ENCODE assay signal across 9 mouse cellular contexts in genomic region chr15:101976023-101976422, GRCm38 (mm10). TPM values are rescaled to one million over a fixed set of nuclear protein-coding genes. Genes with fewer than 3 reads are reported as not detected.
A peak's percentile ranks its signal among the peaks of the same experiment; 100 is the strongest.
DNase-seq lines count a peak whose midpoint lies in the region; ATAC-seq and TF ChIP-seq lines count a peak whose summit lies in the region.
"Had no signal": no experiment of that assay in that cellular context is flagged by ENCODE, and none has a peak within 500 bp of the region (broad histone marks: within the 10 kb centered on the region; RNA-seq: fewer than 3 reads in every experiment).

No protein-coding gene starts in this region.

- WGBS in embryonic facial prominence, embryonic 12.5 days, result 46% methylated on average over 5 of the region's 5 CpGs
- WGBS in heart, postnatal 0 days, result 83% methylated on average over 5 of the region's 5 CpGs
- 21% methylated on average over 5 of the region's 5 CpGs for WGBS in liver, embryonic 14.5 days (ENCODE audit: insufficient replicate concordance)
- WGBS in stomach, embryonic 14.5 days, result 49% methylated on average over 5 of the region's 5 CpGs

- DNase-seq in G1E (ENCODE audit: low spot score), result peak; percentile 61
- DNase-seq in heart, postnatal 0 days (ENCODE audit: low spot score), result no peak
- DNase-seq in liver, embryonic 14.5 days (ENCODE audit: low read depth in 3 of 3, low spot score in 3 of 3), result peak; percentile 55 to 57 (median 56)
- DNase-seq in right cerebral cortex, postnatal 10 days (ENCODE audit: low spot score in 2 of 2), result no peak
- no peak for DNase-seq in embryo, embryonic 9.5 days (ENCODE audit: extremely low spot score)
- DNase-seq in cerebellum, postnatal 14 days, result no peak

- H3K36me3 ChIP-seq in G1E (replicated peaks), result no peaks in the 10 kb centered on the region
- H3K36me3 ChIP-seq in embryonic facial prominence, embryonic 12.5 days, result no peaks in the 10 kb centered on the region
- no peaks in the 10 kb centered on the region for H3K36me3 ChIP-seq in heart, postnatal 0 days (replicated peaks; ENCODE audit: control insufficient read depth, insufficient read depth, low read length)
- no peaks in the 10 kb centered on the region for H3K36me3 ChIP-seq in liver, embryonic 14.5 days (replicated peaks; ENCODE audit: control insufficient read depth, insufficient read depth, low read depth)
- no peaks in the 10 kb centered on the region for H3K36me3 ChIP-seq in stomach, embryonic 14.5 days (ENCODE audit: control insufficient read depth, insufficient read depth, low read length)

- H3K27ac ChIP-seq in embryonic facial prominence, embryonic 12.5 days, result peak overlapping the region; percentile 18; the same call in 1 of the 2 replicates
- peak overlapping the region; percentile 79 for H3K27ac ChIP-seq in heart, postnatal 0 days (ENCODE audit: low read depth)
- H3K27ac ChIP-seq in liver, embryonic 14.5 days, result peak overlapping the region; percentile 80
- H3K27ac ChIP-seq in stomach, embryonic 14.5 days (ENCODE audit: low read length), result peak overlapping the region; percentile 92

- H3K4me1 ChIP-seq in G1E (ENCODE audit: insufficient read depth, low read depth, low read length), result peaks cover 54% of the 10 kb centered on the region
- H3K4me1 ChIP-seq in embryonic facial prominence, embryonic 12.5 days, result peaks cover 28% of the 10 kb centered on the region
- H3K4me1 ChIP-seq in heart, postnatal 0 days (ENCODE audit: control insufficient read depth, insufficient read depth), result peaks cover 15% of the 10 kb centered on the region
- H3K4me1 ChIP-seq in liver, embryonic 14.5 days (replicated peaks; ENCODE audit: control insufficient read depth in 2 of 2, insufficient read depth in 2 of 2, low read length in 1 of 2), result peaks cover 46 to 49% of the 10 kb centered on the region in 2 experiments
- H3K4me1 ChIP-seq in stomach, embryonic 14.5 days (ENCODE audit: control insufficient read depth, insufficient read depth, low read length), result peaks cover 35% of the 10 kb centered on the region

- H3K4me3 ChIP-seq in G1E (ENCODE audit: low read depth, low read length), result no peak overlapping the region
- no peak overlapping the region for H3K4me3 ChIP-seq in embryonic facial prominence, embryonic 12.5 days
- no peak overlapping the region for H3K4me3 ChIP-seq in heart, postnatal 0 days (ENCODE audit: low read depth, low read length)
- H3K4me3 ChIP-seq in liver, embryonic 14.5 days (ENCODE audit: insufficient read depth in 1 of 2, low read depth in 2 of 2, low read length in 2 of 2), result no peak overlapping the region
- H3K4me3 ChIP-seq in stomach, embryonic 14.5 days (ENCODE audit: low read depth, low read length), result no peak overlapping the region

- H3K27me3 ChIP-seq in G1E (ENCODE audit: insufficient read depth, low read length), result peaks cover 13% of the 10 kb centered on the region
- 0 out of 2 replicates have a peak, but pooled peaks cover 9% of the 10 kb centered on the region for H3K27me3 ChIP-seq in embryonic facial prominence, embryonic 12.5 days
- peaks cover 7% of the 10 kb centered on the region; the same call in 1 of the 2 replicates for H3K27me3 ChIP-seq in heart, postnatal 0 days (ENCODE audit: control insufficient read depth, insufficient read depth, low read length)
- H3K27me3 ChIP-seq in liver, embryonic 14.5 days (ENCODE audit: control insufficient read depth, insufficient read depth, low read length), result no peaks in the 10 kb centered on the region
- no peaks in the 10 kb centered on the region for H3K27me3 ChIP-seq in stomach, embryonic 14.5 days (ENCODE audit: control insufficient read depth, insufficient read depth, low read length)

- peak; percentile 57 for ATAC-seq in G1E (ENCODE audit: extremely low read depth, insufficient number of reproducible peaks, low FRiP score, poor library complexity, severe bottlenecking)
- ATAC-seq in embryonic facial prominence, embryonic 12.5 days (ENCODE audit: insufficient number of reproducible peaks, insufficient read depth, low FRiP score, low TSS enrichment), result no peak
- no peak for ATAC-seq in heart, postnatal 0 days (ENCODE audit: insufficient read depth, low read depth)
- peak; percentile 50 for ATAC-seq in liver, embryonic 14.5 days (ENCODE audit: insufficient read depth)
- ATAC-seq in stomach, embryonic 14.5 days (ENCODE audit: insufficient number of reproducible peaks, insufficient read depth, low FRiP score, low read depth), result peak; percentile 26; the same call in 1 of the 2 replicates

- H3K4me2 ChIP-seq in embryonic facial prominence, embryonic 12.5 days (replicated peaks), result no peak overlapping the region
- no peak overlapping the region for H3K4me2 ChIP-seq in heart, postnatal 0 days (ENCODE audit: low read depth, low read length)
- H3K4me2 ChIP-seq in liver, embryonic 14.5 days (ENCODE audit: low read depth), result peak overlapping the region; percentile 87
- H3K4me2 ChIP-seq in stomach, embryonic 14.5 days (replicated peaks; ENCODE audit: low read depth, low read length), result no peak overlapping the region

- no peak for TF ChIP-seq EP300 in heart, postnatal 0 days (IDR thresholded peaks at IDR 0.05; ENCODE audit: low read depth)
- TF ChIP-seq EP300 in liver, embryonic 14.5 days (IDR thresholded peaks at IDR 0.05; ENCODE audit: low read depth), result no peak

- H3K9ac ChIP-seq in embryonic facial prominence, embryonic 12.5 days, result no peak overlapping the region
- no peak overlapping the region for H3K9ac ChIP-seq in heart, postnatal 0 days (replicated peaks; ENCODE audit: low read depth, low read length)
- H3K9ac ChIP-seq in liver, embryonic 14.5 days (replicated peaks), result 0 out of 2 replicates have a peak overlapping the region, but pooled peaks have one; percentile 10
- no peak overlapping the region for H3K9ac ChIP-seq in stomach, embryonic 14.5 days (replicated peaks; ENCODE audit: low read depth, low read length)

- H3K9me3 ChIP-seq in G1E (replicated peaks), result no peaks in the 10 kb centered on the region
- H3K9me3 ChIP-seq in embryonic facial prominence, embryonic 12.5 days, result no peaks in the 10 kb centered on the region
- no peaks in the 10 kb centered on the region for H3K9me3 ChIP-seq in heart, postnatal 0 days (replicated peaks; ENCODE audit: control insufficient read depth, low read length)
- no peaks in the 10 kb centered on the region for H3K9me3 ChIP-seq in liver, embryonic 14.5 days (ENCODE audit: control insufficient read depth, low read length)
- no peaks in the 10 kb centered on the region for H3K9me3 ChIP-seq in stomach, embryonic 14.5 days (ENCODE audit: control insufficient read depth, low read depth, low read length)

- TF ChIP-seq CTCF in G1E (IDR thresholded peaks at IDR 0.05; ENCODE audit: low read depth, low read length), result no peak
- TF ChIP-seq CTCF in heart, postnatal 0 days (IDR thresholded peaks at IDR 0.05; ENCODE audit: low read depth), result no peak
- no peak for TF ChIP-seq CTCF in liver, embryonic 14.5 days (IDR thresholded peaks at IDR 0.05; ENCODE audit: low read depth)

RNA-seq across cellular contexts. Expression of gene Krt78, which starts 21.9 kb away (rescaled TPM):
- total RNA-seq in G1E (2014; fragmentation: Nextera tagmentation), result not detected in 2 replicates
- 0.05 TPM in 1 of 2 replicates, not detected in the other for total RNA-seq in G1E (2017)
- not detected in 2 replicates for polyA plus RNA-seq in G1E (2012)
- polyA plus RNA-seq in embryonic facial prominence, embryonic 12.5 days (2016; fragmentation: Nextera tagmentation; extraction: Ambion mirVana), result 0.13 TPM in 1 of 2 replicates, not detected in the other
- total RNA-seq in heart, postnatal 0 days (2014; rRNA removed; ENCODE audit: low replicate concordance), result not detected in 2 replicates
- polyA plus RNA-seq in heart, postnatal 0 days (2015; fragmentation: Nextera tagmentation; extraction: Ambion mirVana), result not detected in 2 replicates
- not detected in 2 replicates for polyA plus RNA-seq in liver, embryonic 14.5 days (2012; rRNA removed)
- polyA plus RNA-seq in liver, embryonic 14.5 days (2014; fragmentation: Nextera tagmentation; extraction: Ambion mirVana), result not detected in 2 replicates
- 0.36 and 0.66 TPM in 2 replicates for polyA plus RNA-seq in stomach, embryonic 14.5 days (2014; fragmentation: Nextera tagmentation; extraction: Ambion mirVana)
- total RNA-seq: adrenal gland, postnatal 36 days had no signal

RNA-seq across cellular contexts. Expression of gene Krt8, which starts 28.3 kb away (rescaled TPM):
- total RNA-seq in G1E (2014; fragmentation: Nextera tagmentation), result not detected in 2 replicates
- total RNA-seq in G1E (2017), result not detected in 2 replicates
- not detected in 2 replicates for polyA plus RNA-seq in G1E (2012)
- 45.6 and 56.5 TPM in 2 replicates for polyA plus RNA-seq in embryonic facial prominence, embryonic 12.5 days (2016; fragmentation: Nextera tagmentation; extraction: Ambion mirVana)
- total RNA-seq in heart, postnatal 0 days (2014; rRNA removed; ENCODE audit: low replicate concordance), result 19.0 and 110 TPM in 2 replicates
- polyA plus RNA-seq in heart, postnatal 0 days (2015; fragmentation: Nextera tagmentation; extraction: Ambion mirVana), result 7.2 and 10.0 TPM in 2 replicates
- polyA plus RNA-seq in liver, embryonic 14.5 days (2012; rRNA removed), result 37.8 and 40.5 TPM in 2 replicates
- polyA plus RNA-seq in liver, embryonic 14.5 days (2014; fragmentation: Nextera tagmentation; extraction: Ambion mirVana), result 98.1 and 102 TPM in 2 replicates
- polyA plus RNA-seq in stomach, embryonic 14.5 days (2014; fragmentation: Nextera tagmentation; extraction: Ambion mirVana), result 707 and 780 TPM in 2 replicates

RNA-seq across cellular contexts. Expression of gene Krt79, which starts 35.9 kb away (rescaled TPM):
- not detected in 2 replicates for total RNA-seq in G1E (2014; fragmentation: Nextera tagmentation)
- 0.12 TPM in 1 of 2 replicates, not detected in the other for total RNA-seq in G1E (2017)
- polyA plus RNA-seq in G1E (2012), result not detected in 2 replicates
- 0.28 TPM in 1 of 2 replicates, not detected in the other for polyA plus RNA-seq in embryonic facial prominence, embryonic 12.5 days (2016; fragmentation: Nextera tagmentation; extraction: Ambion mirVana)
- not detected in 2 replicates for total RNA-seq in heart, postnatal 0 days (2014; rRNA removed; ENCODE audit: low replicate concordance)
- polyA plus RNA-seq in heart, postnatal 0 days (2015; fragmentation: Nextera tagmentation; extraction: Ambion mirVana), result 0.31 and 0.44 TPM in 2 replicates
- not detected in 2 replicates for polyA plus RNA-seq in liver, embryonic 14.5 days (2012; rRNA removed)
- not detected in 2 replicates for polyA plus RNA-seq in liver, embryonic 14.5 days (2014; fragmentation: Nextera tagmentation; extraction: Ambion mirVana)
- polyA plus RNA-seq in stomach, embryonic 14.5 days (2014; fragmentation: Nextera tagmentation; extraction: Ambion mirVana), result 0.38 and 0.78 TPM in 2 replicates

RNA-seq across cellular contexts. Expression of gene Krt4, which starts 51.5 kb away (rescaled TPM):
- total RNA-seq in G1E (2014; fragmentation: Nextera tagmentation) (not detected in 2 replicates), G1E (2017) (0.06 and 0.11 TPM in 2 replicates)
- polyA plus RNA-seq in G1E (2012), result not detected in 2 replicates
- polyA plus RNA-seq in embryonic facial prominence, embryonic 12.5 days (2016; fragmentation: Nextera tagmentation; extraction: Ambion mirVana), result 0.20 and 0.68 TPM in 2 replicates
- total RNA-seq in heart, postnatal 0 days (2014; rRNA removed; ENCODE audit: low replicate concordance), result 5.4 TPM in 1 of 2 replicates, not detected in the other
- polyA plus RNA-seq in heart, postnatal 0 days (2015; fragmentation: Nextera tagmentation; extraction: Ambion mirVana), result 0.12 TPM in 1 of 2 replicates, not detected in the other
- polyA plus RNA-seq in liver, embryonic 14.5 days (2012; rRNA removed), result 0.06 and 0.11 TPM in 2 replicates
- not detected in 2 replicates for polyA plus RNA-seq in liver, embryonic 14.5 days (2014; fragmentation: Nextera tagmentation; extraction: Ambion mirVana)
- polyA plus RNA-seq in stomach, embryonic 14.5 days (2014; fragmentation: Nextera tagmentation; extraction: Ambion mirVana), result 60.1 and 100 TPM in 2 replicates
- total RNA-seq: adrenal gland, postnatal 36 days had no signal

RNA-seq across cellular contexts. Expression of gene Krt18, which starts 52.0 kb away (rescaled TPM):
- total RNA-seq in G1E (2014; fragmentation: Nextera tagmentation) (not detected in 2 replicates), G1E (2017) (not detected in 2 replicates)
- polyA plus RNA-seq in G1E (2012), result 0.04 TPM in 1 of 2 replicates, not detected in the other
- 47.5 and 50.6 TPM in 2 replicates for polyA plus RNA-seq in embryonic facial prominence, embryonic 12.5 days (2016; fragmentation: Nextera tagmentation; extraction: Ambion mirVana)
- 12.9 and 75.9 TPM in 2 replicates for total RNA-seq in heart, postnatal 0 days (2014; rRNA removed; ENCODE audit: low replicate concordance)
- 15.0 and 15.3 TPM in 2 replicates for polyA plus RNA-seq in heart, postnatal 0 days (2015; fragmentation: Nextera tagmentation; extraction: Ambion mirVana)
- 25.8 and 31.5 TPM in 2 replicates for polyA plus RNA-seq in liver, embryonic 14.5 days (2012; rRNA removed)
- polyA plus RNA-seq in liver, embryonic 14.5 days (2014; fragmentation: Nextera tagmentation; extraction: Ambion mirVana), result 86.9 and 87.6 TPM in 2 replicates
- polyA plus RNA-seq in stomach, embryonic 14.5 days (2014; fragmentation: Nextera tagmentation; extraction: Ambion mirVana), result 407 and 452 TPM in 2 replicates

Comparison
In these comparisons a context has a peak if more than half of its experiments do, and no peak if none do; other contexts are left out.
1. ATAC-seq: peak in G1E (single experiment), liver, embryonic 14.5 days (single experiment) and stomach, embryonic 14.5 days (single experiment); none in embryonic facial prominence, embryonic 12.5 days (single experiment) and heart, postnatal 0 days (single experiment).
2. DNase-seq: peak in G1E (single experiment) and liver, embryonic 14.5 days (3 of 3); none in heart, postnatal 0 days (single experiment), right cerebral cortex, postnatal 10 days (0 of 2), embryo, embryonic 9.5 days (single experiment) and cerebellum, postnatal 14 days (0 of 2).
3. H3K27ac ChIP-seq: peak in every context shown above with its lines; median percentile 92 in stomach, embryonic 14.5 days; 80 in liver, embryonic 14.5 days; 79 in heart, postnatal 0 days; 18 in embryonic facial prominence, embryonic 12.5 days.